Mouse (Mus musculus): Measurements from ENCODE around the gene Man2a2. TPM values are rescaled to one million over a fixed set of nuclear protein-coding genes. Genes with fewer than 3 reads are reported as not detected.
A peak's percentile ranks its signal among the peaks of the same experiment; 100 is the strongest.

Gene Man2a2
- total and polyA plus RNA-seq, 3 experiments: 12.5 to 46.3 (median 44.3) TPM

GRCm38 (mm10) chr7:80340793-80341192, 30.4 kb downstream of the Man2a2 start, which contains the start of gene Unc45a:
Gene Unc45a, minus strand, starts transcription at chr7:80341005.
- TF ChIP-seq CTCF (conservative IDR thresholded peaks at IDR 0.05 in 1 of 2, IDR thresholded peaks at IDR 0.05 in 1 of 2; ENCODE audit: low read depth in 2 of 2, low read length in 2 of 2) (peak; percentile 12 to 92; a peak in 3 of 4 replicates), USF1 (IDR thresholded peaks at IDR 0.05; ENCODE audit: low read depth, low read length) (no peak), ZNF384 (IDR thresholded peaks at IDR 0.05; ENCODE audit: low read depth, low read length) (peak; percentile 76), CHD1 (IDR thresholded peaks at IDR 0.05; ENCODE audit: low read depth, low read length) (0 out of 2 replicates have a peak, but pooled peaks have one; percentile 42), PAX5 (IDR thresholded peaks at IDR 0.05; ENCODE audit: low read length) (no peak), ZC3H11A (IDR thresholded peaks at IDR 0.05; ENCODE audit: low read depth, low read length) (peak; percentile 18; the same call in 1 of the 2 replicates), RAD21 (IDR thresholded peaks at IDR 0.05; ENCODE audit: low read depth, low read length) (peak; percentile 78), MEF2A (IDR thresholded peaks at IDR 0.05; ENCODE audit: borderline replicate concordance, low read depth, low read length) (no peak), SIN3A (IDR thresholded peaks at IDR 0.05; ENCODE audit: low read length) (peak; percentile 55), USF2 (conservative IDR thresholded peaks at IDR 0.05; ENCODE audit: low read depth, low read length) (no peak), NELFE (IDR thresholded peaks at IDR 0.05; ENCODE audit: low read depth, low read length) (peak; percentile 40; the same call in 1 of the 2 replicates), IRF4 (IDR thresholded peaks at IDR 0.05; ENCODE audit: low read depth, low read length) (peak; percentile 51; the same call in 1 of the 2 replicates), ELF1 (IDR thresholded peaks at IDR 0.05; ENCODE audit: low read depth, low read length) (0 out of 2 replicates have a peak, but pooled peaks have one; percentile 7), HCFC1 (IDR thresholded peaks at IDR 0.05; ENCODE audit: low read depth, low read length) (peak; percentile 44), SMC3 (IDR thresholded peaks at IDR 0.05; ENCODE audit: low read depth, low read length) (peak; percentile 83), MAFK (IDR thresholded peaks at IDR 0.05; ENCODE audit: insufficient replicate concordance, low read length) (no peak), MAZ (IDR thresholded peaks at IDR 0.05; ENCODE audit: low read depth, low read length) (0 out of 2 replicates have a peak, but pooled peaks have one; percentile 31)
- peak; percentile 82 for DNase-seq (ENCODE audit: extremely low read depth)
- H3K27ac ChIP-seq (ENCODE audit: insufficient read depth, low read depth): peak within 1 kb of the TSS; percentile 82
- H3K4me3 ChIP-seq (replicated peaks in 1 of 3; ENCODE audit: low read depth in 2 of 3, low read length in 2 of 3, poor library complexity in 1 of 3): peak within 1 kb of the TSS; percentile 63 to 87 (median 67)
- H3K79me2 ChIP-seq (replicated peaks; ENCODE audit: control insufficient read depth, extremely low read depth, insufficient read depth, poor library complexity, severe bottlenecking): no peaks in the 10 kb centered on the region
- peak within 1 kb of the TSS; percentile 88 for H3K4me2 ChIP-seq (ENCODE audit: insufficient read depth, low read depth, poor library complexity, severe bottlenecking)
- dilution Hi-C loops (cut with MboI; ENCODE audit: extremely low pct_ligation_motif_present, extremely low pct_unique_long_range_greater_than_20kb, low sequenced_read_pairs): no loop called here
- in situ Hi-C loops (cut with MboI; ENCODE audit: low pct_ligation_motif_present, low pct_unique_long_range_greater_than_20kb, low sequenced_read_pairs): loop anchor here (5.0 kb wide), 1 partner anchor 37 kb away; no protein-coding TSS in a partner anchor
- peaks cover 15 to 32% of the 10 kb centered on the region in 2 experiments for H3K36me3 ChIP-seq (replicated peaks in 1 of 2; ENCODE audit: control insufficient read depth in 1 of 2, insufficient read depth in 1 of 2, low read length in 1 of 2)
- peaks cover 5% of the 10 kb centered on the region for H3K9me3 ChIP-seq (replicated peaks; ENCODE audit: low read length)
- H3K9ac ChIP-seq (ENCODE audit: insufficient read depth, low read depth): peak within 1 kb of the TSS; percentile 67
- peaks cover 15% of the 10 kb centered on the region for H3K27me3 ChIP-seq (replicated peaks)
- peaks cover 16 to 45% of the 10 kb centered on the region in 2 experiments for H3K4me1 ChIP-seq (ENCODE audit: control insufficient read depth in 1 of 2, insufficient read depth in 2 of 2)

- in situ Hi-C loops (cut with MboI; ENCODE audit: low pct_ligation_motif_present, low pct_unique_long_range_greater_than_20kb, low sequenced_read_pairs): loop anchor here (5.0 kb wide), 1 partner anchor 37 kb away; no protein-coding TSS in a partner anchor
- Histone ChIP-seq H3K27ac (ENCODE audit: insufficient read depth, low read depth) (peak overlapping the region; percentile 82), H3K4me1 (ENCODE audit: control insufficient read depth in 1 of 2, insufficient read depth in 2 of 2) (peaks cover 16 to 45% of the 10 kb centered on the region in 2 experiments), H3K9me3 (replicated peaks; ENCODE audit: low read length) (no peaks in the 10 kb centered on the region), H3K79me2 (replicated peaks; ENCODE audit: control insufficient read depth, extremely low read depth, insufficient read depth, poor library complexity, severe bottlenecking) (no peaks in the 10 kb centered on the region), H3K36me3 (replicated peaks in 1 of 2; ENCODE audit: control insufficient read depth in 1 of 2, insufficient read depth in 1 of 2, low read length in 1 of 2) (peaks cover 21 to 35% of the 10 kb centered on the region in 2 experiments), H3K4me2 (ENCODE audit: insufficient read depth, low read depth, poor library complexity, severe bottlenecking) (peak overlapping the region; percentile 88), H3K9ac (ENCODE audit: insufficient read depth, low read depth) (peak overlapping the region; percentile 67), H3K27me3 (replicated peaks) (peaks cover 15% of the 10 kb centered on the region), H3K4me3 (replicated peaks in 1 of 3; ENCODE audit: low read depth in 2 of 3, low read length in 2 of 3, poor library complexity in 1 of 3) (peak overlapping the region; percentile 63 to 87 (median 67))
- peak; percentile 98 for DNase-seq (ENCODE audit: extremely low read depth)
- dilution Hi-C loops (cut with MboI; ENCODE audit: extremely low pct_ligation_motif_present, extremely low pct_unique_long_range_greater_than_20kb, low sequenced_read_pairs): no loop called here
- TF ChIP-seq POLR2A (IDR thresholded peaks at IDR 0.05; ENCODE audit: low read depth, low read length): peak; percentile 79
- TF ChIP-seq POLR2AphosphoS2 (IDR thresholded peaks at IDR 0.05; ENCODE audit: low read depth, low read length): no peak
- TF ChIP-seq MAX (IDR thresholded peaks at IDR 0.05; ENCODE audit: low read length): no peak; the same call in 1 of the 2 replicates
- TF ChIP-seq KAT2A (IDR thresholded peaks at IDR 0.05; ENCODE audit: insufficient replicate concordance, low read length): no peak
- no peak for TF ChIP-seq ELF1 (IDR thresholded peaks at IDR 0.05; ENCODE audit: low read depth, low read length)
- TF ChIP-seq SMC3 (IDR thresholded peaks at IDR 0.05; ENCODE audit: low read depth, low read length): peak; percentile 31
- TF ChIP-seq CHD1 (IDR thresholded peaks at IDR 0.05; ENCODE audit: low read depth, low read length): no peak
- no peak for TF ChIP-seq PAX5 (IDR thresholded peaks at IDR 0.05; ENCODE audit: low read length)
- peak; percentile 61; the same call in 1 of the 2 replicates for TF ChIP-seq NELFE (IDR thresholded peaks at IDR 0.05; ENCODE audit: low read depth, low read length)
- TF ChIP-seq MXI1 (IDR thresholded peaks at IDR 0.05; ENCODE audit: low read depth, low read length): peak; percentile 65
- no peak for TF ChIP-seq MAZ (IDR thresholded peaks at IDR 0.05; ENCODE audit: low read depth, low read length)
- TF ChIP-seq HCFC1 (IDR thresholded peaks at IDR 0.05; ENCODE audit: low read depth, low read length): no peak
- TF ChIP-seq EP300 (IDR thresholded peaks at IDR 0.05; ENCODE audit: low read length): no peak
- 0 out of 2 replicates have a peak, but pooled peaks have one; percentile 50 for TF ChIP-seq ZMIZ1 (IDR thresholded peaks at IDR 0.05; ENCODE audit: low read depth, low read length)
- no peak for TF ChIP-seq ETS1 (conservative IDR thresholded peaks at IDR 0.05; ENCODE audit: low read depth, low read length)
- peak; percentile 15 to 84; a peak in 2 of 4 replicates for TF ChIP-seq CTCF (conservative IDR thresholded peaks at IDR 0.05 in 1 of 2, IDR thresholded peaks at IDR 0.05 in 1 of 2; ENCODE audit: low read depth in 2 of 2, low read length in 2 of 2)
- no peak; the same call in 1 of the 2 replicates for TF ChIP-seq TCF12 (IDR thresholded peaks at IDR 0.05; ENCODE audit: low read depth, low read length)
- TF ChIP-seq E2F4 (IDR thresholded peaks at IDR 0.05; ENCODE audit: insufficient replicate concordance, low read depth, low read length): no peak
- TF ChIP-seq NRF1 (IDR thresholded peaks at IDR 0.05; ENCODE audit: low read depth, low read length): peak; percentile 99
- no peak for TF ChIP-seq MAFK (IDR thresholded peaks at IDR 0.05; ENCODE audit: insufficient replicate concordance, low read length)
These were observed 31.2 kb downstream of the Man2a2 start for GRCm38 (mm10) chr7:80339793-80340628.
